Mouse (Mus musculus) lung, postnatal 0 days (tissue): ENCODE measurements around the gene Setd1b. TPM values are rescaled to one million over a fixed set of nuclear protein-coding genes. Genes with fewer than 3 reads are reported as not detected.
"Not testable (repeated sequence)": the region's sequence is repeated elsewhere in the genome, so short reads cannot be mapped to it uniquely, and the experiment has no call there.

Source experiments
- ATAC-seq: fragments of 200-750 bp; cut with Nextera tagmentation; 2 replicates; pipeline ENCODE4 v1.8.0; 2017; ENCODE audit warnings: moderate library complexity
- DNase-seq: peaks from one replicate; pipeline ENCODE4 v3.0.0-alpha.2; 2016; ENCODE audit warnings: low spot score
- H3K27ac ChIP-seq: fragments of 300-500 bp; sonication (generic); 2 replicates; pipeline ENCODE4 v1.5.1; 2014; ENCODE audit warnings: antibody characterized with exemption, mild to moderate bottlenecking, low read length, mixed read lengths
- H3K27me3 ChIP-seq: fragments of 300-500 bp; sonication (generic); replicated peaks from 2 replicates; pipeline ENCODE4 v1.6.1; 2014; ENCODE audit warnings: low read length, mixed read lengths; ENCODE audit not compliant: insufficient read depth
- H3K36me3 ChIP-seq: fragments of 300-500 bp; sonication (generic); 2 replicates; pipeline ENCODE4 v1.6.1; 2014; ENCODE audit warnings: low read length, mixed read lengths; ENCODE audit not compliant: insufficient read depth
- H3K4me1 ChIP-seq: fragments of 300-500 bp; sonication (generic); 2 replicates; pipeline ENCODE4 v1.6.1; 2014; ENCODE audit warnings: antibody characterized with exemption, low read depth, low read length, mixed read lengths; ENCODE audit not compliant: insufficient read depth
- H3K4me2 ChIP-seq: fragments of 300-500 bp; sonication (generic); replicated peaks from 2 replicates; pipeline ENCODE4 v1.6.1; 2014; ENCODE audit warnings: low read depth, mild to moderate bottlenecking, low read length, moderate library complexity, mixed read lengths
- H3K4me3 ChIP-seq: fragments of 300-500 bp; sonication (generic); 2 replicates; pipeline ENCODE4 v1.5.1; 2014; ENCODE audit warnings: low read depth, low read length
- H3K9ac ChIP-seq: fragments of 300-500 bp; sonication (generic); replicated peaks from 2 replicates; pipeline ENCODE4 v1.6.1; 2014; ENCODE audit warnings: low read depth, mild to moderate bottlenecking
- H3K9me3 ChIP-seq: fragments of 300-500 bp; sonication (generic); 2 replicates; pipeline ENCODE4 v1.6.1; 2016; ENCODE audit warnings: low read length, mixed read lengths
- CTCF ChIP-seq: IDR thresholded peaks from 2 replicates; pipeline ENCODE4 v1.5.1; 2016; ENCODE audit warnings: antibody characterized with exemption, mild to moderate bottlenecking
- EP300 ChIP-seq: IDR thresholded peaks from 2 replicates; pipeline ENCODE4 v1.6.1; 2016; ENCODE audit warnings: antibody characterized with exemption, mild to moderate bottlenecking, control low read depth
- WGBS: fragments of 180-500 bp; shearing (Covaris S2); extraction: QIAGEN DNeasy Blood & Tissue Kit; methylation state at CpG from one replicate; pipeline ENCODE4 v1.1.7; 2014; 5-methylcytosine and 5-hydroxymethylcytosine counted together
- polyA plus RNA-seq: library from polyadenylated mRNA; unstranded; fragments of >200 nt; fragmentation: Nextera tagmentation; extraction: Ambion mirVana; gene quantifications from 2 replicates; pipeline ENCODE4 v1.2.1, GENCODE M21; 2015

Setd1b gene
- polyA plus RNA-seq, 1 experiment from 2014 or later = 6.2 TPM

- Histone ChIP-seq H3K4me1 (no peaks in the 10 kb centered on the region), H3K9me3 (no peaks in the 10 kb centered on the region), H3K4me2 (no peak overlapping the region), H3K27me3 (no peaks in the 10 kb centered on the region), H3K4me3 (no peak overlapping the region), H3K9ac (no peak overlapping the region), H3K36me3 (no peaks in the 10 kb centered on the region), H3K27ac (no peak overlapping the region)
- 59% methylated on average over 6 of the region's 6 CpGs for WGBS
- ATAC-seq = no peak
- TF ChIP-seq CTCF (no peak), EP300 (no peak)
- DNase-seq = no peak
These were observed 49.4 kb downstream of the Setd1b start for GRCm38 (mm10) chr5:123191427-123191826.

DNA sequence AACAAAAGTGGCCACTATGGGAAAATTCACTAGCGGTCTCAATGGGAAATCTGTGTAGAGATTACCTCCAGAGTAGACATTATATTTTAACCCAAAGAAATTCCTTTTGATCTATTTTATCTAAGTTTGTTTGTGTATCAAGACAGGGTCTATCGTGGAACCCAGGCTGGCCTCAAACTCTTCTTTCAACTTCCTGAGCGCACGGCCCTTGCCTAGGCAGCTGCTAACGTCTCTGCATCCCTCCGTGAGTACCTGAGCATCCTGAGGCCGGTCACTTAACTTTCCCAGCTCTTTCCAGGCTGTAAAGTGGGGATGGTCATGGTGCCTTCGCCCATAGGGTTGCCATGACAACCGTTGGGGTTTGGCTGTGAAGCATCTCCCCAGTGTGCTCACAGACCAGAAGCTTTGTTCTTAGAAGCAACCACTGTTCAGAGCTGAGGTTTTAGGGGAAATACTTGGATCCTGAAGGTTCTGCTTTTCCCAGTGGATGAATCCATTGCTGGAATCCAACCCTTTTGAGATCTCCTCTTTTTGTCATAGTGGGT lies 50.7 kb downstream of the Setd1b start:
- H3K4me1 ChIP-seq = no peaks in the 10 kb centered on the region
- 48% methylated on average over 9 of the region's 9 CpGs for WGBS
- TF ChIP-seq CTCF (no peak), EP300 (no peak)
- no peaks in the 10 kb centered on the region for H3K36me3 ChIP-seq
- no peaks in the 10 kb centered on the region for H3K27me3 ChIP-seq
- ATAC-seq = no peak
- H3K4me2 ChIP-seq = no peak overlapping the region
- no peak overlapping the region for H3K9ac ChIP-seq
- DNase-seq = no peak
- no peak overlapping the region for H3K4me3 ChIP-seq
- H3K27ac ChIP-seq = no peak overlapping the region
- no peaks in the 10 kb centered on the region for H3K9me3 ChIP-seq

DNA sequence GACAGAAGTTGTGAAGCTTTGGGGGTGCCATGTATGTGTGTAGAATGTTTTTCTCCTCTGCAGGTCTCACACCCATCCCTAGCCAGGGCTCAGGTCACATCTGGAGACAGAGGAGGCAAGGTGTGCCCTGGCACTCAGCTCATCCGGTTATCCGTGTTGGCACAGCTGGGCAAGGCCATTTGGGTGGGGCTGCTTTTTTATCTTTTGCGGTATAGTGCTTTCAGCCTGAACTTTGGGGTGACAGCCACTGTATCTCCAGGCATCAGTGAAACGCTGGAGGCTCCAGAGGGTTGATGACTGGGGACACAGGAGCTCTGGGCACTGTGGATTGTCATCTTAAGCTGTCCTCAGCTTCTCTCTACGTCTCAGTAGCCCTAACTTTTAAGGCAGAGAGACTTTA lies 51.4 kb downstream of the Setd1b start:
- no peak for DNase-seq
- H3K9me3 ChIP-seq = no peaks in the 10 kb centered on the region
- no peak overlapping the region for H3K4me2 ChIP-seq
- no peak overlapping the region for H3K27ac ChIP-seq
- no peaks in the 10 kb centered on the region for H3K27me3 ChIP-seq
- H3K9ac ChIP-seq = no peak overlapping the region
- H3K4me3 ChIP-seq = no peak overlapping the region
- no peak for TF ChIP-seq CTCF
- TF ChIP-seq EP300 = no peak
- H3K36me3 ChIP-seq = no peaks in the 10 kb centered on the region
- H3K4me1 ChIP-seq = no peaks in the 10 kb centered on the region
- 78% methylated on average over 5 of the region's 5 CpGs for WGBS
- no peak for ATAC-seq

DNA sequence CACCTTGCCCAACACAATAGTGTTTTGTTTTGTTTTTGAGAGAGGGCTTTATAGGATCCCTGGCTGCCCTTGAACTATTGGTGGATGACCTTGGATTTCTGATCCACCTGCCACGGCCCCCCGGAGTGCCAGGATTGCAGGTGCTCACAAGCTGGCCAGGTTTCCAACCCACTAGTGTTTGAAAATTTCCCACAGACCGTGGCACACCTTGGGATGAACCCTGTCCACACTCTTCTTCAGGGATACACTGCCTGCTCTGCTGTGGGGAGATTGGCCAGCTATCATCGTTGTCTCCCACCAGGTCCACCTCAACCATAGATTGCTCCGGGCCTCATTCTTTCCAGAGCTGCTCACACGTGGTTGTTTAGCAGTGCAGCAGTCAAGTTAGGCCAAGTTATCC lies 52.9 kb downstream of the Setd1b start:
- 83% methylated on average over 6 of the region's 6 CpGs for WGBS
- DNase-seq (no peak), ATAC-seq (no peak)
- no peaks in the 10 kb centered on the region for H3K27me3 ChIP-seq
- TF ChIP-seq CTCF (no peak), EP300 (no peak)
- H3K27ac ChIP-seq = no peak overlapping the region
- H3K9me3 ChIP-seq = no peaks in the 10 kb centered on the region
- no peaks in the 10 kb centered on the region for H3K4me1 ChIP-seq
- H3K9ac ChIP-seq = no peak overlapping the region
- H3K36me3 ChIP-seq = no peaks in the 10 kb centered on the region
- no peak overlapping the region for H3K4me3 ChIP-seq
- no peak overlapping the region for H3K4me2 ChIP-seq

DNA sequence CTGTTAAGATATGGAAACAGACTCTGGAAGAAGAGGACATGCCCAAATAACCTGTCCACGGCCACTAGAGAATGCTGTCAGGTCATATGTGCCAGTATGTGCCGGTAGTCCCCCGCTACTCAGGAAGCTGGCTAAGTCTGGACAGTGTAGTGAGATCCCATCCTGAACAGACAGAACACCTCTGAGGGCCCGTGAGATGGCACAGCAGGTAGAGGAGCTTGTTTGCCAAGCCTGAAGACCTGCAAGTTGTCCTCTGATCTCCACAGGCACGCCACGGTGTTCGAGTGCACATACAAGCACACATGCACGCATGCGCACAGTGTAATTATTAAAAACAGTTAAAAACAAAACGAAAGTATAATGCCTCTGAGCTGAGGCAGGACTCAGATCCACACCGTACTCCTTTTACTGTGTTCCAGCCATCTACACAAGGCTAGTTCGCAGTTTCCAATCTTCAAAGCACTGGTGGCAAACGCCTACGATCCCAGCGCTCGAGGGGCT lies 53.6 kb downstream of the Setd1b start:
- WGBS = 86% methylated on average over 16 of the region's 16 CpGs
- Histone ChIP-seq H3K27ac (no peak overlapping the region), H3K4me3 (no peak overlapping the region), H3K9me3 (no peaks in the 10 kb centered on the region), H3K4me1 (no peaks in the 10 kb centered on the region), H3K9ac (no peak overlapping the region), H3K4me2 (no peak overlapping the region), H3K36me3 (no peaks in the 10 kb centered on the region), H3K27me3 (no peaks in the 10 kb centered on the region)
- TF ChIP-seq CTCF (no peak), EP300 (no peak)
- DNase-seq (no peak), ATAC-seq (no peak)

DNA sequence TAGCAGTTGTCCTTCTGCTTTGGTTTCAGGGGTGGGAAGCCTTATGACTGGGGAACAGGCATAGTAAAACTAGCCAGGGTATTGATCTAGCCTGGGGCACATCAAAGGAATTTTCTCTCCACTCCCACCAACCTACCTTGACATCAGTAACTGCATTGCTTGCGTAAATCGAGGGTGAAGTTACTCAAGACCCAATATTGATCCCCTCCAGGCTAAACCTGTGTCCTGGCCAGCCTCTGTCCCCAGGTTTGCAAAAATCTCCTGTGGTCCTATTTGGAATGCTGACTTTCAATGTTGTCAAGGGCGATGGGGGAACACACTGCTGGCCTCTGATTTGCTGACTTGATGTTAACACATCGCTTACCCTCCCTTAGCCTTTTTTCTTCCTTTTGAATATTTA lies 54.8 kb downstream of the Setd1b start:
- TF ChIP-seq EP300 (no peak), CTCF (no peak)
- H3K4me2 ChIP-seq = no peak overlapping the region
- DNase-seq = no peak
- no peaks in the 10 kb centered on the region for H3K9me3 ChIP-seq
- no peaks in the 10 kb centered on the region for H3K36me3 ChIP-seq
- WGBS = 66% methylated on average over 4 of the region's 4 CpGs
- no peak overlapping the region for H3K27ac ChIP-seq
- H3K4me1 ChIP-seq = no peaks in the 10 kb centered on the region
- ATAC-seq = no peak
- H3K4me3 ChIP-seq = no peak overlapping the region
- no peak overlapping the region for H3K9ac ChIP-seq
- H3K27me3 ChIP-seq = no peaks in the 10 kb centered on the region

GRCm38 (mm10) chr5:123198523-123198922 lies 56.5 kb downstream of the Setd1b start:
- Histone ChIP-seq H3K9me3 (no peaks in the 10 kb centered on the region), H3K9ac (no peak overlapping the region), H3K4me3 (no peak overlapping the region), H3K4me2 (no peak overlapping the region), H3K27ac (no peak overlapping the region), H3K36me3 (no peaks in the 10 kb centered on the region), H3K27me3 (no peaks in the 10 kb centered on the region), H3K4me1 (no peaks in the 10 kb centered on the region)
- 75% methylated on average over 4 of the region's 4 CpGs for WGBS
- ATAC-seq (no peak), DNase-seq (no peak)
- TF ChIP-seq CTCF (no peak), EP300 (no peak)

DNA sequence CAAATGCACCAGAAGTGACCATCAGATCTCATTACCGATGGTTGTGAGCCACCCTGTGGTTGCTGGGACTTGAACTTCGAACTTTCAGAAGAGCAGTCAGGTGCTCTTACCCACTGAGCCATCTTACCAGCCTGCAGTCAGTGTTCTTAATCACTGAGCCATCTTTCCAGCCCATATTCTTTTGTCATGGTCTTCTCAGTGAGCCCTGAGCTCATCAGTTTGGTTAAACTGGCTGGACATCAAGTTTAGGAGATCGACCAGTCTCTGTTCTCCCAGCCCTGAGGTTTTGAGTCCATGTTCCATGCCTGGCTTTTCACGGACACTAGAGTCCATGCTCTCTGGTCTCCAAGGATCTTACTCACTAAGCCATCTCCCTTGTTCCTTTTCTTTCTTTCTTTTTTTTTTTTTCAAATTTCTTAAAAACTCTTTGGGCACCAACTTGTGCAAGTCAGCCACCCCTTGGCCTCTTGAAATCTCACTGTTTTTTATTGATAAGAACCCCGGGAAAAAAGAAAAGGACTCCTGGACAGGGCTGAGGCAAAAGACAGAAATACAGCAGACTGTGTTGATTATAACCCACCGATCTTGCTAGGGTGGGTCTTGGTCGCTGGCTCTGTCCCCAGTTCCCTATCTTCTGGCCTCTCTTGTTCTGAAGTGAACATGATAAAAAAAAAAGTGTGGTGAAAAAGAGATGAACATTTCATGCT lies 59.0 kb downstream of the Setd1b start:
- whole genome bisulfite sequencing = 83% methylated on average over 5 of the region's 7 CpGs
- not testable (repeated sequence) for H3K4me2 ChIP-seq, H3K9ac ChIP-seq, H3K36me3 ChIP-seq, H3K27me3 ChIP-seq, ATAC-seq, H3K4me3 ChIP-seq, H3K9me3 ChIP-seq, H3K4me1 ChIP-seq, H3K27ac ChIP-seq, DNase-seq
